Mouse (Mus musculus) neural tube, embryonic 14.5 days (tissue): ENCODE measurements around the gene Anpep. TPM values are rescaled to one million over a fixed set of nuclear protein-coding genes. Genes with fewer than 3 reads are reported as not detected.

Source experiments
- ATAC-seq: fragments of 200-750 bp; cut with Nextera tagmentation; 2 replicates; pipeline ENCODE4 v1.8.0; 2017; ENCODE audit warnings: low read depth, mild to moderate bottlenecking, moderate TSS enrichment, moderate library complexity
- H3K27ac ChIP-seq: fragments of 300-500 bp; sonication (generic); 2 replicates; pipeline ENCODE4 v1.5.1; 2014; ENCODE audit warnings: low read depth, mild to moderate bottlenecking, control low read depth, low read length, moderate library complexity, mixed read lengths
- H3K27me3 ChIP-seq: fragments of 300-500 bp; sonication (generic); 2 replicates; pipeline ENCODE4 v1.6.1; 2014; ENCODE audit warnings: low read length; ENCODE audit not compliant: control insufficient read depth, insufficient read depth
- H3K36me3 ChIP-seq: fragments of 300-500 bp; sonication (generic); 2 replicates; pipeline ENCODE4 v1.6.1; 2014; ENCODE audit warnings: low read length, mixed read lengths; ENCODE audit not compliant: control insufficient read depth, insufficient read depth
- H3K4me1 ChIP-seq: fragments of 300-500 bp; sonication (generic); 2 replicates; pipeline ENCODE4 v1.6.1; 2014; ENCODE audit warnings: low read length; ENCODE audit not compliant: control insufficient read depth, insufficient read depth
- H3K4me2 ChIP-seq: fragments of 300-500 bp; sonication (generic); 2 replicates; pipeline ENCODE4 v1.6.1; 2014; ENCODE audit warnings: mild to moderate bottlenecking, low read depth, low read length, control low read depth
- H3K4me3 ChIP-seq: fragments of 300-500 bp; sonication (generic); 2 replicates; pipeline ENCODE4 v1.5.1; 2014; ENCODE audit warnings: low read depth, low read length, control low read depth, mixed read lengths
- H3K9ac ChIP-seq: fragments of 300-500 bp; sonication (generic); replicated peaks from 2 replicates; pipeline ENCODE4 v1.6.1; 2014; ENCODE audit warnings: low read depth, mild to moderate bottlenecking, control low read depth, low read length, mixed read lengths
- H3K9me3 ChIP-seq: fragments of 300-500 bp; sonication (generic); 2 replicates; pipeline ENCODE4 v1.6.1; 2016; ENCODE audit warnings: low read length; ENCODE audit not compliant: control insufficient read depth
- WGBS: fragments of 180-500 bp; shearing (Covaris S2); extraction: QIAGEN DNeasy Blood & Tissue Kit; methylation state at CpG from one replicate; pipeline ENCODE4 v1.1.7; 2014; 5-methylcytosine and 5-hydroxymethylcytosine counted together
- polyA plus RNA-seq: library from polyadenylated mRNA; unstranded; fragments of >200 nt; fragmentation: Nextera tagmentation; extraction: Ambion mirVana; gene quantifications from 2 replicates; pipeline ENCODE4 v1.2.1, GENCODE M21; 2014

Gene Anpep
- polyA plus RNA-seq, 1 experiment from 2014 or later: 0.95 TPM

GRCm38 (mm10) chr7:79890436-79891221, 29.8 kb upstream of the Anpep start:
- Histone ChIP-seq H3K9me3 (no peaks in the 10 kb centered on the region), H3K27ac (no peak overlapping the region), H3K4me2 (no peak overlapping the region), H3K4me1 (no peaks in the 10 kb centered on the region), H3K4me3 (no peak overlapping the region), H3K36me3 (peaks cover 19% of the 10 kb centered on the region; the same call in 1 of the 2 replicates), H3K27me3 (no peaks in the 10 kb centered on the region), H3K9ac (no peak overlapping the region)
- 93% methylated on average over 15 of the region's 15 CpGs for WGBS
- ATAC-seq: no peak

DNA sequence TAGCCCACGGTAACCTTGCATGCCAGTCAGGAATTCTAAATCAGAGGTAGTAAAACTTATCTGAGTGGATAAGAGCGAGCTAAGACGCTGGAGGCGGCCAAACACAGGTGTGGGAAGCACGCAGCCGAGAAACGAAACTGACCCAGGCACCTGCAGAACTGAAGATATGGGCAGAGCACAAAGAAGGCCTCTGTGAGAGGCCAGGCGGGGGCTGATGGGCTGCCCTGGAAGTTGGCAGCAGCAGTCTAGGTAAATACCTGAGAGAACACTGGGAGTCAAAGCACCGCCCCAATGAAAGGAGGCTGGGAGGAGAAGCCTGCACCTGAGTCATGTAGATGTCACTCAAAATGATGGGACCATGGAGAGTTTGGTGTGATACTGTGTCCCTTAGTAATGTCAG, 27.7 kb upstream of the Anpep start:
- Histone ChIP-seq H3K9ac (no peak overlapping the region), H3K9me3 (no peaks in the 10 kb centered on the region), H3K4me1 (no peaks in the 10 kb centered on the region), H3K27me3 (no peaks in the 10 kb centered on the region), H3K4me2 (no peak overlapping the region), H3K4me3 (no peak overlapping the region), H3K36me3 (peaks cover 28% of the 10 kb centered on the region), H3K27ac (no peak overlapping the region)
- no peak for ATAC-seq
- WGBS: 94% methylated on average over 9 of the region's 9 CpGs

- 96% methylated on average over 7 of the region's 7 CpGs for WGBS
- no peak for ATAC-seq
- H3K4me1 ChIP-seq: no peaks in the 10 kb centered on the region
- no peaks in the 10 kb centered on the region for H3K27me3 ChIP-seq
- H3K4me2 ChIP-seq: no peak overlapping the region
- no peak overlapping the region for H3K4me3 ChIP-seq
- no peak overlapping the region for H3K9ac ChIP-seq
- H3K36me3 ChIP-seq: peaks cover 26% of the 10 kb centered on the region
- no peaks in the 10 kb centered on the region for H3K9me3 ChIP-seq
- H3K27ac ChIP-seq: no peak overlapping the region
Measured at GRCm38 (mm10) chr7:79883613-79884334, 22.9 kb upstream of the Anpep start.

- no peak for ATAC-seq
- Histone ChIP-seq H3K4me1 (no peaks in the 10 kb centered on the region), H3K27ac (no peak overlapping the region), H3K4me3 (no peak overlapping the region), H3K9ac (no peak overlapping the region), H3K4me2 (no peak overlapping the region), H3K36me3 (peaks cover 23% of the 10 kb centered on the region), H3K9me3 (no peaks in the 10 kb centered on the region), H3K27me3 (no peaks in the 10 kb centered on the region)
- 96% methylated on average over 6 of the region's 6 CpGs for WGBS
Measured at GRCm38 (mm10) chr7:79881901-79882300, 21.0 kb upstream of the Anpep start.

DNA sequence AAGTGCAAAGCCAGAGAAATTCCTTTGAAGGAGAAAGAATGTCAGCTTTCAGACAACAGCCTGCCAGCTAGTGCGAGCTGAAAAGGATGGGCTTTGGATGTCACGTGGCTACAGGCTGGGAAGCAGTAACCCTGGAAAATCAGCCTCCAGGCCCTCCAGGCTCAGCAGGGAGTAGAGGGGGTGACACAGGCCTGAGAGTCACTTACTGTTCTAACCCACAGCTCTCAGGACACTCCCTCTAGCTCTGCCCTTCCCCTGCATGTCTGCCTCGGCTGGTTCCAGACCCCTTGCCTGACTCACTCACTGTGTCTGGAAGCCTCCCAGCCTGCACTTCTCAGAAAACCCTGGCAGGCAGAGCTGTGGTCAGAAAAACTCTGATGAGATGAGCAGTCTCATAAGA, 20.1 kb upstream of the Anpep start:
- Histone ChIP-seq H3K36me3 (peaks cover 23% of the 10 kb centered on the region), H3K27me3 (no peaks in the 10 kb centered on the region), H3K4me3 (no peak overlapping the region), H3K9ac (no peak overlapping the region), H3K4me2 (no peak overlapping the region), H3K4me1 (no peaks in the 10 kb centered on the region), H3K9me3 (no peaks in the 10 kb centered on the region), H3K27ac (no peak overlapping the region)
- WGBS: 53% methylated on average over 3 of the region's 3 CpGs
- no peak for ATAC-seq

DNA sequence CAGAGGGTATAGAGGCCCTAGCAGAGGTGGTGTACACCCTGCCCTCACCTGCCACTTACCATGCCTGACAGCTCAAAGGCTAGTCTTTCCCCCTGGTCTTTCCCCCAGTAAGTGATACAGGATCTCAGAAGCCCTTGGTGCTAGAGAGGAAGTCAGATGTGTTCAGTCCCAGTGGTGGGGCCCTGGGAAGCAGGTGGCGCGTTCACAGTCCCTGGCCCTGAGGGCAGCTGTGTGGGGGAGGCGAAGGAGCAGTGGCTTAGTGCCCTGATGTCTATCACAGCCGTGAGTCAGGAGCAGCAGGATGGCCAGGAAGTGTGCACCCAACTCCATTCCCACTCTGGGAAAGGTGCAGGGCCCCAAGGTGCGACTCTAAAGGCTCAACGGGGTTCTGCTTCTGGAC, 19.2 kb upstream of the Anpep start:
- 86% methylated on average over 6 of the region's 6 CpGs for WGBS
- Histone ChIP-seq H3K4me3 (no peak overlapping the region), H3K4me1 (no peaks in the 10 kb centered on the region)

GRCm38 (mm10) chr7:79878455-79879025, 17.7 kb upstream of the Anpep start:
- peaks cover 12% of the 10 kb centered on the region for H3K36me3 ChIP-seq
- no peak for ATAC-seq

More for the DNA sequence above, 19.2 kb upstream of the Anpep start:
- ATAC-seq: no peak
- no peak overlapping the region for H3K9ac ChIP-seq
- H3K4me2 ChIP-seq: no peak overlapping the region
- no peaks in the 10 kb centered on the region for H3K27me3 ChIP-seq
- no peak overlapping the region for H3K27ac ChIP-seq
- peaks cover 17% of the 10 kb centered on the region for H3K36me3 ChIP-seq
- no peaks in the 10 kb centered on the region for H3K9me3 ChIP-seq

DNA sequence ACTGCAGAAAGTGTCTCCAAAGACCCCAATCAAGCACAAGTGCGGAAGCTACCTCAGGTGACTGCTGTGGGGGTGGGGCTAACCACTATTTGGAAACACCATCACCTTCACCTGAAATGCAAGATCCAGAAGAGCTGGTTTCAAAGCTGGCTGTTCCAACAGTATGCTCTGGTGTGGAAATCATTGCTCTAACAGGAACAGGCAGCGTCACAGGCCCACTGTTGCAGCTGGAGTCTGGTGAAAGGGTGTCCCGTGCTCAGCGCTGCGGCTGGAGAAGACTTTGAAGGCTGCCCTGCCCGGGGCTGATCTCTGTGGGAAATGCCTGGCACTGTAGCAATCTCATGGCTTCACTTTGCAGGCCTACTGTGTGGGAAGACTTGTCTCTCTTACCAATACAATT, 12.5 kb upstream of the Anpep start:
- Histone ChIP-seq H3K9ac (no peak overlapping the region), H3K4me1 (no peaks in the 10 kb centered on the region), H3K4me3 (no peak overlapping the region), H3K27ac (no peak overlapping the region), H3K36me3 (no peaks in the 10 kb centered on the region), H3K9me3 (no peaks in the 10 kb centered on the region), H3K27me3 (no peaks in the 10 kb centered on the region), H3K4me2 (no peak overlapping the region)
- no peak for ATAC-seq
- 88% methylated on average over 6 of the region's 6 CpGs for WGBS

More at GRCm38 (mm10) chr7:79878455-79879025, 17.7 kb upstream of the Anpep start:
- 35% methylated on average over 2 of the region's 2 CpGs for WGBS
- H3K4me1 ChIP-seq: no peaks in the 10 kb centered on the region
- H3K4me3 ChIP-seq: no peak overlapping the region
- no peaks in the 10 kb centered on the region for H3K27me3 ChIP-seq
- no peak overlapping the region for H3K4me2 ChIP-seq
- no peak overlapping the region for H3K27ac ChIP-seq
- no peak overlapping the region for H3K9ac ChIP-seq
- H3K9me3 ChIP-seq: no peaks in the 10 kb centered on the region

DNA sequence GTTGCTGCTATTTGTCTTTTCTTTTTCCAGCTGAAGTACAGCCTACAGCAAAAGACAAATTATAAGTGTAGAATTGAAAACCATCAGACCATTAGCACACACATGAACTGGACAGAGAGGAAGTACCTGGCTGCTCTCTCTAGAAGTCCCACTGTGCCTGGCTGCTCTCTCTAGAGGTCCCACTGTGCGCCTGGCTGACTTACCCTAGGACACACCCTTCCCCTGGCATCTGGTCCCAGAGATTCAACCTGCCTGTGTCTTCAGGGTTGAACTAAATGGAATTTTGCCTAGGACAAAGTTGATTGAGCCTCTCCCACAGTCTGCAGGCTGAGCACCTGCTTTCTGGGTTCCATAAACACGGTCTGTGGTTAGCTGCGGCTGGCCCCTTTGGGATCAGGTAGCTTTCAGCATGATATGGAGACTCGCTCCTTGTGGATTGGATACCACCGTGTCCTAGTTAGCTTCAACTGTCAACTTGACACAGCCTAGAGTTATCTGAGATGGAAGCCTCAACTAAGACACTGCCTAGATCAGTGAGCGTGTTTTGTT, 11.0 kb upstream of the Anpep start:
- no peaks in the 10 kb centered on the region for H3K27me3 ChIP-seq
- no peak overlapping the region for H3K4me2 ChIP-seq
- 90% methylated on average over 6 of the region's 6 CpGs for WGBS
- no peaks in the 10 kb centered on the region for H3K4me1 ChIP-seq
- no peak overlapping the region for H3K27ac ChIP-seq
- no peak overlapping the region for H3K9ac ChIP-seq
- H3K9me3 ChIP-seq: no peaks in the 10 kb centered on the region
- H3K36me3 ChIP-seq: no peaks in the 10 kb centered on the region
- ATAC-seq: no peak
- no peak overlapping the region for H3K4me3 ChIP-seq
